Mouse (Mus musculus) kidney, postnatal 36 days (tissue): ENCODE results near the gene Gata1.
"Not testable (repeated sequence)": the region's sequence is repeated elsewhere in the genome, so short reads cannot be mapped to it uniquely, and the experiment has no call there.

Experiments
- DNase-seq, 2 experiments: peaks; one replicate each; pipeline ENCODE4 v3.0.0; 2021 to 2022; ENCODE audit warnings: mixed read lengths in 2 of 2

Gene Gata1

GRCm38 (mm10) chrX:7963829-7964626, 13.8 kb downstream of the Gata1 start:
- no peak for DNase-seq

DNA sequence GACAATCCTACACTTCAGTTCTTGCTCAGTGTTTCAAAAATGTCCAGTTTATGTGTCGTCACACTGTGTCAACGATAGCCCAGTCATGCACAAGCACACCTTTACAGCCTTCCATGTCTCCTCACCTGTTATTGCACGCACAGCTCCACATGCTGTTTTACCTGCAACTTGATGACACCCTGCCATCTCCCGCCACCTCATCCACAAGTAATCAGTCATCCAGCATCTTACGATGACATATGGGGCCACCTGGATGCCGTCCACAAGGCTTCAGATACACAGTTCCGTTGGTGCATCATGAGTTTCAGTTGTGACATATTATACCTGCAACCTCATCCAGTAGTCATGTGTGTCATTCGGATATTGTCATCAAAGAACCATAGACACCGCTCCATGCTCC, 19.0 kb downstream of the Gata1 start:
- no peak for DNase-seq

DNA sequence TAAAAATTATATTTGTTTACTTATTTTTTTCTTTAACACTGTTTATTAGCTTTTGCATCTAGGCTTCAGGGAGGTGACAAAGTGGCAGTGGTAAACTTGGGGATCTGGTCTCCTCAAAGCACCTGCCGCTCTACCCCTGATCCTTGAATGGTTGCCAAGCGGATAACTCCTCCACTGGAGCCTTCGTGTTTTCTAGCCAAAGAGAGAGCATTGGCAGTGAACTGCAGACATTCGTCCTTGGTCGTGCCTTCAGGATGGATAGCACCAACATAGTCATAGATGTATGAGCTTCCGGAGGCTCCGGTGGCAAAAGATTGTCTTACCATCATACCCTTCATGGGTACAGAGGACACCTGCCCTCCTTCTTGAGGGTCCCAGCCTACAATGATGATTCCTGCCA, 27.8 kb downstream of the Gata1 start:
- DNase-seq = no peak

DNA sequence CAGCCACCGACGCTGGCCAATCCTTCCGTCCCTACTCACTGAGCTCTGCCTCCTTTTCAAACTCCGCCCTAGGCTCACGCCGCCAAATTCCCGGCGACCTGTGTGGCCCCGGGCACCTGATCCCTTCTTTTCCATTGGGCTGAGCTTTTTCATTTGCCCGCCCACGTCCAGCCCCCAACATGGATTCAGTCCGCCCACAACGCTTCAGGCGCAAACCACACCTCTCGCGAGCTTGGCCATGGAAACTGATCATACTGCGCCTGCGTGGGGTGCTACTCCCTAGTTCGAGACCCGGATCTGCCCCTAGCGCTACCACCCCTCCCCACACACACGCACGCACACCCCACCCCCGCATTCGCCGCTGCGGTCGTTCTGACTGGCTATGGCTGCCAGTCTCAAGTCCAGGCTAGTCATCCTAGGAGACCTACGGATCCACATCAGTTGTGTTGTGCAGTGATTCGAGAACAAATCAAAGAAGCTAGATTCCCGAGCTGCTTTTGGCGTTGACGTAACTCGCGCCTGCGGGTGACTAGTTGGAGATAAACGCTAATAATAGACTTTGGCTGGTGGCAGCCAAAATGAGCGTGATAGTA, 29.9 kb downstream of the Gata1 start:
- peak; percentile 94 to 95 for DNase-seq

DNA sequence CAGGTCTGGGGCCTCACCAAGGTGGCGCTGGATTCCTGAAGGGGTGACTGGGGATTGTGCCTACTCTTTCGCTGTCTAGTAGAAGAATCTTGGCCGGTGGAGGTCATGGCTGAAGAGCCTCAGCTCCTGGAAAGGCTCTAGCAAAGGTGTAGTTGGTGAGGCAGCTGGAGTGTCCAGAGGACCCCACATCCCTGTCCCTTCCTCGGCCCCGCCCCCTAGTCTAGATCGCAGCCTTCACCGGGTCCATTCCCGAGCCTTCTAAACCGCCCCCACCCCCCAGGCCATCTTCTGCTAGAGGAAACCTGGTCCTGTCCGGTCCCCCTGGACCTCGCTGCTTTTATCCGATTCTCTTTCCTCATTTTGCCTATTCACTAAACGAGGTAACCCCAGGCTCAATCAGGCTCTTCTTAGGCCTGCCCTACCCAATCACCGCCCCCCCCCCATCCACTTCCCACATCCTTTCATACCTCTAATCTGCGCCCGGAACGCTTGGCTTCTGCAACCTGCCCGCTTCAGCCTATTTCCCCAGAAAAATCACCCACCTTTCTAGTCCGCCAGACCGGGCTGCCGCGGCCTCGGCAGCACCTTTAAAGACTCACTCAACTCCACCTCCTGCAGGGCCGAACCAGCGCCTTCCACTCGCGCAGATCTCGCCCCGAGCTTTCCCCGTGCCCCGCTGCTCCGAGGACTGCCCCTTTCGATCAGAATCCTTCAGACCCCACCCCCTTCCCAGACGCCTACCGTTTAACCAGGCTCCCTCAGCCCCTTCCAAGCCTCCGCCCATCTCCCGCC, 30.6 kb downstream of the Gata1 start, which contains the start of gene Hdac6:
Gene Hdac6 (minus strand): TSS at position 782 of the 792 bp plus-strand sequence.
- peak; percentile 13 to 48 for DNase-seq

DNA sequence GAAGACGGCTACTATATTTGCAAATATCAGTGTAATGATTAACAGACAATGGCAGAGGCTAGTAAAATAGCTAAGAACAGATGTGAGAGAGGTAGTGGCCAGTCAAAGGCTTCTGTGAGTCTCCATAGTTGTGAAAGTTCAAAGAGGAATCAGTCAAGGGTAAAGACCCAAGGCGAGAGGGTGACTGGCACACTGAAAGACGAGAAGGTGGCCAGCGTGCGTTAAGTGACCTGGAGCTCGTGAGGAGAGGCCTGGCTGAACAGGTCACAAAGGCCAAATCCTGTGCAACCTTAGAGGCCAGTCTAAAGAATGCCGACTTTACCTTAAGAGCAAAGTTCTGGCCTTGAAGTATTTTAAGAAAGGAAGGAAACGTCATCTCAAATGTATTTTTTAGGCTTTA, 32.3 kb downstream of the Gata1 start:
- DNase-seq = peak; percentile 33 to 44

GRCm38 (mm10) chrX:7937667-7938066, 40.2 kb downstream of the Gata1 start:
- no peak for DNase-seq

GRCm38 (mm10) chrX:7936874-7937273, 41.0 kb downstream of the Gata1 start:
- DNase-seq = peak in 1 of 2 experiments; percentile 4

DNA sequence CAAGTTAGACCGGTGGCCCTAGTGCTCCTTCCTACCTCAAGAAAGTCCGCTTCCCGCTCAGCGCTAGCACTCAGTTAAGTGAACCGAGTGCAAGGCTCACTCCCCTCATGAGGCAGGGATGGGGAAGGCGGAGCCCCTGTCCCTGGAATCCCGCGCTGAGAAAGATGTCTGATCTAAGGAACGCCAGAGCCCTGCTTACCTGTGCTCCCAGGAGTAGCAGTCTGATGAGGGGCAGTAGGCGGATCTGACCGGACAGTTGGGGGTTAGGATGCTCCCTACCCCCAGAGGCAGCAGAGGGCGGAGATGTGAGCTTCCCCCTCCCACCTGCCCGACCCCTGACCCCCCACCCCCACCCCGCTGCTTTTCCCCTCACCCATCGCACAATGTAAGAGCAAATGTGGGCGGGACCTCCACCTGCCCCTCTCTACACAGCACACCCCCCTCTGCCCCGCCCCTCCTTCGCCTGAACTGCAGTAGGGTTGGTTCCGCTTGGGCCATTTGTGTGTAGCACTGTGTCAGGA, 49.5 kb downstream of the Gata1 start, which contains the start of gene Eras:
Gene Eras (minus strand): TSS at position 338 of the 521 bp plus-strand sequence.
- DNase-seq = no peak

- DNase-seq = no peak
Measured at GRCm38 (mm10) chrX:7927116-7927515, 50.8 kb downstream of the Gata1 start.

DNA sequence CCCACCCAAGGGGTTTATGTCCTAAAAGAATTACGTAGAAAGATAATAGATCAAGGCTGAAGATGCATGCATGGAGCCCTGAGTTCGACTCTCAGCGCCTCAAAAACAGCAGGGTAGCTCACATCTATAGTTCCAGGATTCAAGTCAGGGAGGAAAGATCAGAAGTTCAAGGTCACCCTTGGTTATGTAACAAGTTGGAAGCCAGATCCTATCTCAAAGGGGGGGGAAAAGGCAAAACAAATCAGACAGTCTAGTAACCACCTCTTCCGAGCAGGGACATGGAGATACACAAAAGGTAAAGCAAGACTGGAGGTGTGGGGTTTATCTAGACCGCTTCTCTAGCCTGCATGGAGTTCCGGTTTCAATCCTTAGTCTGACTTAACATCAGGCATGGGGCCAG, 51.6 kb downstream of the Gata1 start:
- no peak for DNase-seq

DNA sequence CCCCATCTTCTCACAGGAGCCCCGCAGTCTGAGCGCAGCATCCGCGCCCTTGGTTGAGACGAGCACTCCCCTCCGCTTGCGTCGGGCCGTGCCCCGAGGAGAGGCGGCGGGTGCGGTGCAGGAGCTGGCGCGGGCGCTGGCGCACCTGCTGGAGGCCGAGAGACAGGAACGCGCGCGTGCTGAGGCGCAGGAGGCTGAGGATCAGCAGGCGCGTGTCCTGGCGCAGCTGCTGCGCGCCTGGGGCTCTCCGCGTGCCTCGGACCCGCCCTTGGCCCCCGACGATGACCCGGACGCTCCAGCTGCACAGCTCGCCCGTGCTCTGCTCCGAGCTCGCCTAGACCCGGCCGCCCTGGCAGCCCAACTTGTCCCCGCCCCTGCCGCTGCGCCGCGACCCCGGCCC, 55.8 kb downstream of the Gata1 start:
- DNase-seq = peak in 1 of 2 experiments; percentile 14

- DNase-seq = no peak
Measured at GRCm38 (mm10) chrX:7919601-7920383, 58.1 kb downstream of the Gata1 start, which contains the start of gene Pcsk1n. Pcsk1n (plus strand) TSS chrX:7919822.

GRCm38 (mm10) chrX:7917960-7918359, 59.9 kb downstream of the Gata1 start:
- not testable (repeated sequence) for DNase-seq

- peak; percentile 45 to 48 for DNase-seq
Measured at GRCm38 (mm10) chrX:7915669-7916068, 62.2 kb downstream of the Gata1 start.

DNA sequence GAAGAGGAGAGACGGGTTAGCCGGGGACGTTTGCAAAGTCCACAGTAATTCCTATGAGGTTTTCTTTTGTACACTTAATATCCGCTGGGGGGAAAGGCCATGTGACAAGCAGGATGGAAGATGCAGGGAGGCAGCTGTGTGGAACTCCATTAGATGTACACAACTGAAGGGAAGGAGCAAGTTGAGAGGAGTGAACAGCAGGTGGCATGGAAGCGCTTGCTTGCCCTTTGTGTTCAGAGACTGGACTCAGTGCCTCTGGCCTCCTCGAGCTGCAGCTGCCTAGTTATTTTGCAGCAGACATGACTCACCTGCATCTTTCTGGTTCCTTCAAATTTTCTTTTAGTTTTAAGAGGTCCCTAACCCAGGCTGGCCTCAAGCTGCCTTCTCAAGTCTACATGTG, 67.4 kb downstream of the Gata1 start:
- peak in 1 of 2 experiments; percentile 26 for DNase-seq
